Mouse (Mus musculus) gastrocnemius, postnatal 36 days (tissue): ENCODE data around the gene Gbf1. TPM values are rescaled to one million over a fixed set of nuclear protein-coding genes. Genes with fewer than 3 reads are reported as not detected.
A peak's percentile ranks its signal among the peaks of the same experiment; 100 is the strongest.
"Not testable (repeated sequence)": the region's sequence is repeated elsewhere in the genome, so short reads cannot be mapped to it uniquely, and the experiment has no call there.

Source experiments
- DNase-seq, 2 experiments: peaks; one replicate each; pipeline ENCODE4 v3.0.0; 2022
- intact Hi-C: fragments of 180-260 bp; cut with DNase I; formaldehyde crosslinking; loops from one replicate; pipeline ENCODE4 v1.15.1; 2025
- total RNA-seq, 2 experiments: library from RNA; stranded (reverse); gene quantifications; 2 replicates each; pipeline ENCODE4 v1.2.3; 2021

Gbf1 gene
- total RNA-seq, 2 experiments from 2014 or later, result 42.9 to 48.0 TPM

DNA sequence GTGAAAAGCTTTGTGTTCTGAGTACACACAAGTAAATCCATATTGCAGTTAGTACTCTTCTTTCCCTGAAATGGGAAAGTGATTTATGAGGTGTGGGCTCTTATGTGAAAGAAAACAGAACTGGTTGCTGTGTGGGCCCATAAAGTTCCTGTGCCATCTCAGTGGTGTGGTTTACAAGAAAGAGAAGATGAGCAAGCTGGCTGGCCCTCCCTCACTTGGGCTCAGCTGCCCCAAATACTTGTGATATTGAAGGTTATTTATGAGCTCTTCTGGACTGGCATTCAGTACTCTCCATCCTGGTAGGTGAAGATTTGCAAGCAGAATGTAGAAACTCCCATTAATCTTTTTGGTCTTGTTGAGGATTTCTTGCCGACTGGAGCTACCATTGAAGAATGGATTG lies 64.4 kb downstream of the Gbf1 start:
- no peak for DNase-seq
- intact Hi-C loops, result no loop called here

DNA sequence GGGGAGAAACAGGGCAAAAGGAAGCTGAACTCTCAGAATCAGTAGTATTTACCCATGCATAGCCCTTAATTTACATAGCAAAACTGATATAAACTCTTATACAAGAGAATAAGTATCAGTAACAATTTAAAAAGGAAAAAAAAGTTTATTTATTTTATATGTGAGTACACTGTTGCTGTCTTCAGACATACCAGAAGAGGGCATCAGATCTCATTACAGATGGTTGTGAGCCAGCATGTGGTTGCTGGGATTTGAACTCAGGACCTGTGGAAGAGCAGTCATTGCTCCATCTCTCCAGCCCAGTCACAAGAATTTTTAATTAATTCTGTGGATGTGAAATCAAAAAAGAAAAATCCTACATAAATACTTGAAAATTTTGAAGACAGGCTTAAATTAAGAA lies 65.0 kb downstream of the Gbf1 start:
- DNase-seq, intact Hi-C loops: not testable (repeated sequence)

DNA sequence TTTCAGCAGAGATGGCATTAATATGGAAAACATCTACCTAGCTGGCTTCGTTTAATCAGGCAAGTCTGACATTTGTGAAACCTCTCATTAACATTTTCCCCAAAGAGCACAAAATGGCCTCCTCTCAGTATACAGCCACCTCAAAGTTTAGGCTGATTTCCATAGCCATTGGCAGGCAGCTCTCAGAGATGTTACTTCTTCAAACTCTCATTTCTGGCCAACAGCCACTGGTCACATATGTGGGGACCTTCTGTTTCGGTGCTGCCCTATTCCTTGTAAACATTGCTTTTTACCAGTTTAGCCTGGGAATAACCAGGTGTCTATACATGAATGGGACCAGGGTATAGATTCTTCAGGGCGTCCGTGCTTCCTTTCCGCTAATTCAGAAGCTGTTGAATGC lies 67.8 kb downstream of the Gbf1 start:
- no peak for DNase-seq
- intact Hi-C loops, result no loop called here

DNA sequence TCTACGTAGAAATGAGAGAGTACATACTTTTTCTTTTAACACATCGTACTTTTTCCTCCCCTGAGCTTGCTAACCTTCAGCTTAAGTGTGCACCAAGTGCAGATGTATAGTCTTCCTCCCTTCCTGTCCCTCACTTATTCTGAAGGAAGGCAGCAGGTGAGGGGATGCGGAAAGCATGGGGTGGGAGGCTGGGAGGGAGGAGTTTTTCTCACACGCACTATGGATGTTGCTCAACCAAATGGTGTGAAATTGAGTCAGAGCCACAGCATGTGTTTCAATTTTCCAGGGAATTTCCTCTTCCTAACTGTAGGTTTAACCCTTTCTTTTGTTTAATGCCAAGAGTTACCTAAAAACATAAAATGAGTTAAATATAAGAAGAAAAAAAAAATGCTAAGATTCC lies 70.8 kb downstream of the Gbf1 start:
- no peak for DNase-seq
- intact Hi-C loops, result no loop called here

DNA sequence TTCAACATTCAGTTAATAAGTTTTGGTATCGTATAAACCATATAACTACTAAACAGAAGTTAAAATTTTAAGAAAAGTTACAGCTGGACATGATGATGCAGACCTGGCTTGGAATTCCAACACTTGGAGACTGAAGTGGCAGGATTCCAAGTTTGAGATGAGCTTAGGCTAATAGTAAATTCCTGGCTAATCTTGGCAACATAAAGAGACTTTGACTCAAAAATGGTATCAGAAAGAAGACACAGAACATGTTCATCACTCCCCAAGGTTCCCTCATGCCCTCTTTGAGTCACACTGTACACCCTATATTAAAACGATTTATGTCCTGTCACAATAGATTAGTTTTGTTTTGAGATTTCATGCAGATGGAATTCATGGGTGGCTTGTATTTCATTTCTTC lies 72.6 kb downstream of the Gbf1 start:
- intact Hi-C loops, result no loop called here
- no peak for DNase-seq

DNA sequence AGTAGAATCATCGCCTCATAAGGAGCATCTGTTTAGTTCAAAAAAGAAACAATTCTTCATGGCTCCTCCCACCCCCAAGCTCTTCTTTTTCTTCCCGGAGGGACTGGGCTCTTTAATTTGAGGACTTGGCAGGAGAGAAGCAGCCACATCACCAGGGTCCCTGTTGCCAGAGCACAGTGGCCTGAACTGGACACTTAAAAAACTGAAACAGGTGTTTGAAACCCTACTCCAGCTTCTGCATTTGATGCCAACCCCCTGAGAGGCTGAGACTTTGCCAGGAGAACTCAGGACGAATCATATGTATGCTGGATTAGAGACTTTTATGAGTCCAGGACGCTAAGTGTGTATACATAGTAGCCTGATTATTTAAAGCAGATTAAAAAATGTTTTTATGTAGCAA lies 73.2 kb downstream of the Gbf1 start:
- intact Hi-C loops, result no loop called here
- peak; percentile 51 to 56 for DNase-seq

DNA sequence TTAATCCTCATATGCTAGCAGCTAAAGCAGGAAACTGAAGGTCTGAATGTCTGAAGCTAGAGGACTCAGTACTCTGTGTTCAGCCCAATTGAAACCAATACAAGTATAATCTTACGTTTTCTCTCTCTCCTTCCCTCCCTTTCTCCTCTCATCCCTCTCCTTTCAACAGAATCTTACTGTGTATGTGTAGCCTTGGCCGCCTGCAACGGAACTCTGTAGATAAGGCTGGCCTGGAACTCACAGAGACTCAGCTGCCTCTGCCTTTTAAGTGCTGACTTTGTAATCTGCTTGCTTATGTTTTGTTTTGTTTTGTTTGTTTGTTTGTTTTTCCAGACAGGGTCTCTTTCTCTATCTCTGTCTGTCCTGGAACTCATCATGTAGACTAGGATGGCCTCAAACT lies 74.0 kb downstream of the Gbf1 start:
- intact Hi-C loops, result no loop called here

DNA sequence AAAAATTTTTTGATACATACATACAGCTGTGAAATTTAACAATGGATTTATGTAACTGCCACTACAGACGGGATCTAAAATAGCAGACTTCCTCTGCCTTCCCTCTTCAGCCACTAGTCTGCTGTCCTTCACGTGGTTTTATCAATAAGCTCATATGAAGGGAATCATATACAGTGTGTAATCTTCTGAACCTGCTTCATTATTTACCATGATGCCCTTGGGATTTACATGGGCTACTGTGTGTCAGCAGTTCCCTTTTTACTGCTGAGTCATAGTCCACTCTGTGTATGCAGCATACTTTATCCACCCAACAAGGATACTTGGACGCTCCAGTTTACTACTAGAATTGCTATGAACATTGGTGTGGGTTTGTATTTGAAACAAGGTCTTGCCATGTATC lies 75.0 kb downstream of the Gbf1 start:
- intact Hi-C loops, result no loop called here

More for the DNA sequence above, 74.0 kb downstream of the Gbf1 start:
- no peak for DNase-seq

DNA sequence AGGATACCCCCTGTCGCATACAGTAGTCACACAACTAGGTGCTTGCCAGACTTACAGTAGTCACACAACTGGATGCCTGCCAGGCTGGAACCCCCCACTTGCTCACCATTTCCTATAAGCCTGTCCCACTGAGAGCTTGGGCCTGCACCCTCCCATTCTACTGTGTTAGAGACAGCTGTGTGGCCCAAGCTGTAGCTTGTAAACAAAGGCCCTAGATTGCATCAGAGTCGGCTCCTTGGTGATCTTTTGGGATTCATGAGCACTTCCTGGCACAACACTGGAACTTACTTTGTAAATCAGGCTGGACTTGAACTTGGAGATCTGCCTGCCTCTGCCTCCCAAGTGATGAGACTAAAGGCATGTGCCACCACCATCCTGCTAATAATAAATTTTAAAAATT lies 82.1 kb downstream of the Gbf1 start:
- no peak for DNase-seq
- intact Hi-C loops, result no loop called here

More for the DNA sequence above, 75.0 kb downstream of the Gbf1 start:
- DNase-seq, result no peak

DNA sequence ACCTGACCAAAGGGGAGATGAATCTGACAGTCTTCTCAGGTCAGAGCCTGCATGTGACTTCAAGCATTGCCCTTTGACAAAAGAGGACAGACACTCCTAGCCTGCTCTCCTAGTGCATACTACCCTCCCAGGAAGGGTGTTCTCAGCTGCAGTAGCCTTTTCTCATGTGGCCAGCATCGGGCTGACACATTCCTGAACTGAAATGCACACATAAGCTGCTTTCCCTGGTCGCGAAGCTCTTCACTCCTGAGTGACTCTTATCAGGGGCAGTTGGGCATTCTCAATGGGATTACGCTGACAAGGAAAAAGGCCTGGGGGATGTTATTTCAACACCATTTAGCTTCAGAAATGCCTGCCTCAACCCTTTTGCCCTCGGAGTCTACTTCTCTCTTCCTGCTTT lies 84.3 kb downstream of the Gbf1 start:
- intact Hi-C loops, result no loop called here
- no peak for DNase-seq

DNA sequence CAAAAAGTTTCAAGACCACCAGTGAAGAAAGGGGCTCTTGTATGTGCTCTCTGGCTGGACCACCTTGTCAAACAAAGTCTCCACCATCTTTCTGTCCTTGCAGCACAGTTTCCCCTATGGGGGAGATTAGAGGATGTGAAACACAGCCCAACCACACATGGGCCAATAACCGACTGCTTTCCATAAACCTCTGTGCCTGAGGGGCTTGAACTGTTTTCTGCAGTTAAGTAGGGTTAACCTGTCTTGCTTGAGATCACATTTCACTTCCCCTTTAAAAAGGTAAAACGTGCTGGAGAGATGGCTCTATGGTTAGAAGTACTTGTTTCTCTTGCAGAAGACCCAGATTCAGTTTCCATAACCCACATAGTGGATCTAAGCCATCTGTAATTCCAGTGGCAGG lies 87.9 kb downstream of the Gbf1 start:
- no peak for DNase-seq
- intact Hi-C loops, result no loop called here

DNA sequence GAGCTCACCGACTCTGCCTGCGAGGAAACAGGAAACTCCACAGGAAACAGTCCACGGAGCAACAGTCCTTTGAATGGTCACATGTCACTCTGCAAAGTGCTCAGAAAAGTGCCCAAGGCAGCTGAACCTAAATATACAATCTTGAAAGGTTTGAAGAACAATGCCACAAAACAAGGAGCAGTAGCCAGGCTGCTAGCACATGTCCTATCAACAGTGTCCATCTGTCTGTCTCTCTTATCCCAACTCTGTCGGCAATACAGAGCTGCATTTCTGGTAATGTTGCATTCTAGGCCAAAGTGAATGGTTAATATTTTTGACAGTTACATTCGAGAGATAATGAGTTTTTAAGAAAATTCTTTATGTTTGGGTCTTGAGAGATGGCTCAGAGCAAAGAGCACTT lies 90.1 kb downstream of the Gbf1 start:
- intact Hi-C loops, result no loop called here
- DNase-seq, result no peak

DNA sequence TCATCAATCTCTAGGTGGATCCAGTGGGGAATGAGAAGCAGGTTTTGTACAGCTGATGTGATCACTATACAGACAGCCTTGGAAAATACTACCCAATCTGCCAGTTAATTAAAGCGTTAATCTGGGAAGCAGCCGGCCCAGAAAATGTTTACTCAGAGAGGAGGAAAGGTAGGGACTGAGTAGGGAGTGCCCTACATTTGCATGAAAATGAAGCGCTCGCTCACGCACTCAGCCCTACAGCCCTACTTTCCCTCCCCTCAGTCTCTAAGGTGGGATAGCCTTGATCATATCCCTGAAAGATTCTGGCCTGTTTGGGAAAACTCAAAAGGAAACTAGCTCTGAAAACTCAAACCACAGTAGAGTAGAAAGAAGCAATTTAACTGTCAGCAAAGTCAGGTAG lies 92.3 kb downstream of the Gbf1 start:
- DNase-seq, result no peak
- intact Hi-C loops, result no loop called here

DNA sequence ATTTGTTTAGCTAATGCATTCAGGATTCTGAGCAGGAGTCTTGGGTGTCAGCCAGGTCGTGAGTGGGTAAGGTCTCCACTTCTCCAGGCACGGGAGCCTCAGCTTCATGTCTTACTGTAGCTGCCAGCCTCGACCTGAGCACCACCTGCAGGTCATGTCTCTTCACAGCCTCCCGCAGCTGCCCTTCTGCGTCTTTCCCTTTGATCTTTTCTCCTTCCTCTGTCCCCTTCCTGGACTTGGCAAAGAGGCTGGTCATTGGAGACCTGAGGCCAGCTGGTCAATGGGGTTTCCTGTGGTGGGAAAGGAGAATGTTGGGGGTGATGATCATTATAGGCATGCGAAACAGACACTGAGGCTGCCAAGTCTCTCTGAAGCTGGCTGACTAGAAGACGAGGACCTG lies 96.7 kb downstream of the Gbf1 start:
- intact Hi-C loops, result no loop called here
- DNase-seq, result no peak

DNA sequence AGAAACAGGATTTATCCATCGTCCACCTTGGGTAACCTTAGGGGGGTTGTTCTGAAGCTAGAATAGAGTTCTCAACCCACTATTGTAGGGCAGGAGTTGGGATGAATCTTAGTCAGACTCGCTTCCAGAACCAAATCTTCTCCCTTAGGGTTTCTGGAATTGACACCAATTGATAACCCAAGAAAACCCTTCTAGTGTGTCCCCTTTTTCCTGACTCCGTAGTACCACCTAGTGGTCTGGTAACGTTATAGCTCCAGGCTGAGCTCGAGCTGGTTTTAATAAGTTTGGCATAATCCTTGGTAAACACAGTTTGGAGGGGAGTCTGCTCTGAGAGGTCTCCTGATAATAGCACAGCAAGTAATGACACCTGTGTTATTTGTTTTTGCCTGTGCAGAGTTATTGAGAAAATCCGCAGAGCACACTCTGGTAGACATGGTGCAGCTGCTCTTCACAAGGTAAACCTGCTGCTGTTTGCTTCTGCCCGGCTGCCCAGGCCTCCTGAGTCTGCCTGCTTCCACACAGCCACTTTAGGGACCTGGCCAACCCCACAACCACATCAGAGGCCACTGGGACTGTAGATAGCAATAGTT lies 101.9 kb downstream of the Gbf1 start:
- intact Hi-C loops, result loop anchor here (2.0 kb wide), 1 partner anchor 167 kb away; no protein-coding TSS in a partner anchor

DNA sequence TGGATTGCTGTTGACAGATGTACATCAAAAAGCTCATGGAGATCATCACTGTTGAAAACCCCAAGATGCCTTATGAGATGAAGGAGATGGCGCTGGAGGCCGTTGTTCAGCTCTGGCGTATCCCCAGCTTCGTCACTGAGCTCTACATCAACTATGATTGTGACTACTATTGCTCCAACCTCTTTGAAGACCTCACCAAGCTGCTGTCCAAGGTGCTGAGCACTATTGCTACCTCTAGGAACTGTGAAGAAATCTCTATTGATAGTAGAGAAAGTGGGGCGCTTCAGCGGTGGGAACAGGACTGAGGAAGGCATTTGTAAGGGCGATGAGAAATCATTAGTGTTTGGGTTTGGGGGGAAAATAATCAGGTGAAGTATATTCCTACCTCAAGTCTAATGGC lies 112.5 kb downstream of the Gbf1 start:
- intact Hi-C loops, result no loop called here
- DNase-seq, result no peak

More for the DNA sequence above, 101.9 kb downstream of the Gbf1 start:
- DNase-seq, result no peak

DNA sequence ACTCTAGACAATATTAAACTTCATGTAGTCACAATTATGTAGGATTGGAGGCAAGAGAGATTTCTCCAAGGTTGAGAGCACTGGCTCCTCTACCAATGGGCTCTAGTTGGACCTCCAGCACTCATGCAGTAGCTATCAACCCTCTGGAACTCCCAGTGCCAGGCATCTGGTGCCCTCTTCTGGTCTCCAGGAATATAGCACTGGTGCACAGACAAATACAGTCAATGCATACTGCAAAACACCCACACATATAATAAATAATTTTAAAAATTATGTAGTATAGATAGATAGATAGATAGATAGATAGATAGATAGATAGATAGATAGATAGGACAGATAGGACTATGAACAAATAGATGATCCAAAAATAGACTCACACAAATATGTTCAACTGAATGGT lies 123.0 kb downstream of the Gbf1 start:
- intact Hi-C loops, result no loop called here
- DNase-seq, result no peak

DNA sequence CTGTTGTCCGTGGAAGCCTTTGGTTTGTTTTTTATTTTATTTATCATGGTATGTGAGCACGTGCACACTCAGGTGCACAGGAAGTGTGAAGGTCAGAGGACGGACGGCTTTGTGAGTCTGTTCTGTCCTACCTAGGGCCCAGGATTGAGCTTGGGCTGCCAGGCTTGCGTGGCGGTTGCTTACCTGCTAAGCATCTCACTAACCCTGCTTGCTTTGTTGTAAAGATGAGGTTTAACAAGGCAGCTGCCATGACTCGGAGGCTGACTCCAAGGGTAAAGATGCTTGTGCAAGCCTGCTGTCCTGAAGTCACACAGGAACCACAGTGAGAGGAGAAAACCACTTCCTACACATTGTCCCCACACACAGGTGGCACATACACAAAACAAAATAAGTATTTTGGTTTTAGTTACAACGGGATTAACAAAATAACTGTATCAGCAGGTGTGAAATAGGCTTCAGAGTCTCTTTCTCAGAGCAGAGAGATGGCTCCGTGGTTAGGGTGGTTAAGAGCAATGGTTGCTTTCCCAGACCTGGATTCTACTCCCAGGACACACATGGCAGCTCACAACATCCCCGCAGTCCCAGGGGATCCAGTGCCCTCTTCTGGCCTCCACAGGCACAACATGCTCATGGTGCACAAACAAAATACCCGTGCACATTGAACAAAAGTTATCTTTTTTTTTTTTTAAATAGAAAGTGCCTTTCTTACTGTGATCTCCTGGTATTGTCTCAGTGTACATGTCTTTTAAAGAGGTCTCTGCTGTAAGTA lies 130.0 kb downstream of the Gbf1 start:
- no peak for DNase-seq

DNA sequence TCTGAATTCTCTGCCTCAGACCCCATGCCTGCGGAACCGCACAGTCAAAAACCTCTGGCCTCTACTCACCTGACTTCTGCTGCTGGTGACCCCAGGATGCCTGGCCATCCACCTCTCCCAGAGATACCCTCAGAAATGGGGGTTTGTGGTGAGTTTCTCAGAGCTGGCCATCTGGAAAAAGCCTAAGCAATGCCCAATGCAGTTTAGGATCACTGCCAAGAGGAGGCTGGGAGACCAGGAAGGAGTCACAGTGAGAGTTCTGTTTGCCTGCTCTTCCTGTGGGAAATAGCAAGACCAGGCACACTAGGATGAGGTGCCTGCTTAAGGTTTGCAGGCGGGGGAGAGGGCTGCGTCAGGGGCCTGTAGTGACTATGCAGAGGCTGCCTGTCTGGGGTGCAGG lies 132.4 kb downstream of the Gbf1 start:
- no peak for DNase-seq
- intact Hi-C loops, result no loop called here

More for the DNA sequence above, 130.0 kb downstream of the Gbf1 start:
- intact Hi-C loops, result no loop called here

DNA sequence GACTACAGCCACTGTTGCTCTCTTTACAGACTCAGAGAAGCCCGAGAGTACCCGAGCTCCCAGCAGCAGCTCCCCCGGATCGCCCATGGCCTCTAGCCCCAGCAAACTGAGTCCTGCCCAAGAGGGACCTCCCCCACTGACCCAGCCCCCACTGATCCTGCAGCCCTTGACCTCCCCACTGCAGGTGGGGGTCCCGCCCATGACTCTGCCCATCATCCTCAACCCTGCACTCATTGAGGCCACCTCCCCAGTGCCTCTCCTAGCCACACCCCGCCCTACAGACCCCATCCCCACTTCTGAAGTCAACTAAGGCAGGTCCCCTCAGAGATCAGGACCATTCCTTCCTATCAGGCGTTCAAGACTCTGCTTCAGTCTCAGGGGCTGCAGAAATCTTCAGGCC lies 133.3 kb downstream of the Gbf1 start:
- intact Hi-C loops, result no loop called here

DNA sequence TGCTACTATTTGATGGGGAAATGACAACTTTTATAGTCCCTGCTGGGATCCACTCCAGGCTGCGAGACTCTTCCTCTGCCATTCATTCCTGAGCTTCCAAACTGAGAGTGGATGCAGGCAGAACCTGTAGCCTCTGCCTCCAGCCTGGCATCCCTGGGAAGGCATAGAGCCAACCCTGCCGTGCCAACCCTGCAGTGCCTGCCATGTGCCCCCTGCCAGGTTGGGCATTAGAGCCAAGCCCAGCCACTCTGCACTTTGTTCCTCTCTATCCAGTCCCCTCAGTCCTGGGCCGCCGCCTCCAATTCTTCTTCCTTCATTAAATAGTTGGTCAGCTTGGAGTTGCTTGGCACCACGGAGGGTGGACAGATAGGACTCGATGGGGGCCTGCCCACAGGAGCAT lies 133.7 kb downstream of the Gbf1 start:
- intact Hi-C loops, result no loop called here
- DNase-seq, result no peak

More for the DNA sequence above, 133.3 kb downstream of the Gbf1 start:
- DNase-seq, result no peak

DNA sequence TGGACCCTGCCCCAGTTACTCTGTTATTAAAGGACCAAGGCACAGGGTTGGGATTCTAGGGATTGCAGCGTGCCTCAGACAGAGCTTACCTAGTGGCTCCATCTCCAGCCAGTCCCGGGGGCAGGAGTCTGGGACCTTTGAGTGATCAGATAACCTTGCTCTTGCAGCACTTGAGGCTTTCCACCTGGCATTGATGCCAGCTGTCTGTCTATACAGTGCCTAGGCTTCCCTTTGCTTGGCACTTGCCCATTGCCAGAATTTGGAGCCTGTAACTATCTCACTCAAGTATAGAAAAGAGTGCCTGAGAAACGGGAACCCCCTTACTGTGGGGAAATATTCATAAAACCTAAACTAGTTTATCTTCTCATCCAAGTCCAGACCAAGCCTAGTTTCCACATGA lies 134.6 kb downstream of the Gbf1 start:
- intact Hi-C loops, result no loop called here
- no peak for DNase-seq
